Mouse (Mus musculus) liver, adult (tissue): ENCODE results near the gene Dmd.

Source experiments
- GATA4 ChIP-seq: IDR thresholded peaks from 2 replicates; pipeline ENCODE4 v1.6.1; 2014; ENCODE audit warnings: mild to moderate bottlenecking, low read length; ENCODE audit not compliant: insufficient replicate concordance

Gene Dmd

DNA sequence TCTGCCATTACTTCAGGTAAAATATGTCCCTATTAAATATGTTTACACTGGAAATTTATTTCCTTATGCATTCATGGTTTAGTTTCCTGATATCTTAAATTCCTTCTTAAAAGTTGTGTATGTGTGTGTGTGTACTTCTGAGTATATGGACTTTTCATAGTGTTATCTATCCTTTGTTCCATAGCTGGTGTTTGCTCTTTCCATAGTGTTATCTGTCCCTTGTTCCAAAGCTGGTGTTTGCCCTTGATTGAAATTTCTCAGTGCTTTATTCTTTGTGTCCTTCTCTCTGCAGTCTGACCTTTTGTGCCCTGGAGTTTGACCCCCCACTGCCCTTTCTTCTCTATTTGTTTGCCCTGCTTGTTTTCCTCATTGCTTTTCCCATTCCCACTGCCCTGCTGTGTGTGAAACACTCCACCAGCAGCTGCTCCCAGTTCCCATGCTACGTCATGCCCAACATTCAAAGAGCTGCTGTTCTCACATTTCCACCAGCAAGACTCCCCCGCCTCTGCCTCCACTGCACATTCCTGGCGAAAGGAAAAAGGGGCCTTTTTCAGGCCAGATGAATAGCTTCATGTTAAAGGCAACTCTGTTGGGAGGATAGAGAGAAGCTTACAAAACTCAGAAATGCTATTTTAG is 1911.5 kb downstream of the Dmd start:
- TF ChIP-seq GATA4: no peak

DNA sequence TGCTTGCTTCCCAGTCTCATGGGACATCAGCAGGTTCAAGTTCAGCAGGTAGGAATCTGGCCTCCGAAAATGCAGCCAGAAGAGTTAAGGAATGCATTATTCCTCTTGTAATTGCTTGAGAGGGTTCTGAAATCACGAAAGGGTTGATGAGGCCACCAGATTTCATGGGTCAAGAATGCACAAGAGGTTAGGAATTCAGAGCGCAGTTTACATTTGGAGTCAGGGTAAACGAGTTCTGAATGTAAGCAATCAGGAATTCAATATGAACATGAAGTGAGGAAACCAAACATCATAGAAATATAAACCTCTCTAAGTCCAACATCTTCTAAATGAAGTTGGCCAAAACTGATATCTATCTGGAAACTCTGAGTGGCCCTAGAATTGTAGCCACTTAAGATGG is 1924.4 kb downstream of the Dmd start:
- TF ChIP-seq GATA4: no peak

DNA sequence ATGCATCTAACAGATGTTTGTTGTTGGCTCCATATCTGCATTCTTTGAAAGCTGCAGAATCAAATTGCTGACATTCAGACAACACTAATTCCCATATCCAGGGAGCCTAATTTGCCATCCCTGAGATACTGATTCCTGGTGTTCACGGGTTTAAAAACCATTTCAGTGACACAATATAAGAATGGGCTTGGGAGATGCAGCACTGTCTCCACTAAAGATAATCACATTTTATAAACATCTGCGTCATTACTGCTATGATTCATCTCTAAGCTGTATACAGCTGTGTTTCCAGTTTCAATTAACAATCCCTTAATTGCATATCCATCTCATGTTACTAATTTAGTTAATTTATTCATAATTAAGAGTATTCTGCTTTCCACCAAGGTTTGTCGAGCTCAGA is 1929.5 kb downstream of the Dmd start:
- TF ChIP-seq GATA4: no peak

DNA sequence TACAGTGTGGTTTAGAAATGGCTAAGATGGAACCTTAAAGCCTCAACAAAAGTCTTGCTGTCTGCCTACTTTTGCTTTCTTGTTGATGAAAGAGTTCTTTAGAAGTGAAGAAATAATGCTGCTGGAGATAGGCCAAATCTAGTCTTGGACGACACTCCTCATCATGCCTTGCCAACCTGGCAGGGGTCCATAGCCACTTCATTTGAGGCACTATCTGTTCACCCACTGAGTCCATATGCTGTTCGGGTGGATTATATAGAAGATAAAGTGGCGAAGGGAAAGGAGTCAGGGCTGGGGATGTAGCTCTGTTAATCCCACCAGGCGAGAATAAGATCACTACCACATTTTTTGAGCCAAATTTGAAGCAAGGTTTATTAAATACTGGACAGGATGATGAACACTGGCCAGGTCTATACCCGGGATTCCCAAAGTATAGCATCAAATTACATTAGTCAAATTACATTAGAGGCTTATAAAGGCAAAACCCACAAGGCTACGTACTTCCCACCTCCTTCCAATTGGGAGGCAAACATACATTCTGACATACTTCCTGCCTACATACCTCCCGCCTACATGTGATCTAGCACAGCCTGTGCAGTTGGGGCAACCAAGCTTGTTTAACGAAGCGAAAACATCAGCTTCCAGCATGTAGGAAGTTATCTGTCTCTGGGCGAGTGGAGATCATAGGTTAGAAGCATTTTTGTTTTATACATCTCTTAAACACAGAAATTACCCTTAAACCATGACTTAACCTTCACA is 1984.2 kb downstream of the Dmd start:
- no peak for TF ChIP-seq GATA4

DNA sequence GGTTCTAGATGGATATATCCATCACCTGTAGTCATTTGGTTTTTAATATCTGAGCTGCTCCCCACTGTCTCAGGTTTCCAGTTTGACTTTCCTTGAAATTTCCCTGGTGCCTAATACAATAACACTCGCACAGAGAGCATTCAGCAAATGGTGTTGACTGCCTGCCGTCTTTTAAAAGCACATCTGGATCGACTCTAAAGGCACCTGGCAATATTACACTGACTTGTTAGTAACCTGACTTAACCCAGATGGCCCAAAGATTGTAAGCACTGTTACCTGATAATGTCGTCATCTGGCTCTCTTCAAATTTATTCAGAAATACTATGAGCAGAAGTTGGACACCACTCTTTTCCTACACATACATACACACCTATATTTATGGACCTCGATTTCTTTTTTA is 2011.9 kb downstream of the Dmd start:
- no peak for TF ChIP-seq GATA4

DNA sequence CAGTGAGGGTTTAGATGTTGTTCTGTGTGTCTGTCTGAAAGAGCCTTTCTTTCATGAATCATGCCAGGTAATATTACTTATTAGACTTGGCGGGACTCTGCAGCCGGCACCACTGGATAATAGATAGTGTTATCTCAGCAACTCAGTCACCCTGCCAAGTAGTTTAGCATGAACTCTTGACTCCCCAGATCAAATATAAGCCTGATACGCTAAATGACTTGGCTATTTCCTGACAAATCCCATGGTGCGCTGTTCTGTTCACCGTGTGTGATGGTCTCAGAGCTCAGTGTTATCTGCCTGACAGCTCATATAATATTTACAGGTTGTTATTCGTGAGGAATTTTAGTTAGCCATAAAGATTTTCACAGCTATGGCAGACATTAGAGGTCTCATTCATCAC is 2012.3 kb downstream of the Dmd start:
- TF ChIP-seq GATA4: no peak

DNA sequence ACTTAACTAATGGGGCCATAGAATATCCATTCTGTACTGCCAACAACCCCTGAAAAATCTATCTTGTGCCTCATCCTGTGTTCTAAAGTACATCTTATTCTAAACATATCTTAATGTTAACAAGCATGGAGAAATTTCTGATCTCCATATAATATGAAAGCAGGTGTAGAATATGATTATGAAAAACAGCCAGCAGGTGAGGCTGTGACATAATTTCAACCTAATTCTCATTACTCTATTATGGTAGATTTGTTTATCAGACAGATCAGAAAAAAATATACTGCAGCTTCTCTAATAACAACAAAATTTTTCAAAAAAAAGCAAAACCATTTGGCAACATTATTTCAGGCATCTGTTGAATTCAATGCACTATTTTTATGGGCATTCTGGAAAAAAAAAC is 2059.6 kb downstream of the Dmd start:
- no peak for TF ChIP-seq GATA4

DNA sequence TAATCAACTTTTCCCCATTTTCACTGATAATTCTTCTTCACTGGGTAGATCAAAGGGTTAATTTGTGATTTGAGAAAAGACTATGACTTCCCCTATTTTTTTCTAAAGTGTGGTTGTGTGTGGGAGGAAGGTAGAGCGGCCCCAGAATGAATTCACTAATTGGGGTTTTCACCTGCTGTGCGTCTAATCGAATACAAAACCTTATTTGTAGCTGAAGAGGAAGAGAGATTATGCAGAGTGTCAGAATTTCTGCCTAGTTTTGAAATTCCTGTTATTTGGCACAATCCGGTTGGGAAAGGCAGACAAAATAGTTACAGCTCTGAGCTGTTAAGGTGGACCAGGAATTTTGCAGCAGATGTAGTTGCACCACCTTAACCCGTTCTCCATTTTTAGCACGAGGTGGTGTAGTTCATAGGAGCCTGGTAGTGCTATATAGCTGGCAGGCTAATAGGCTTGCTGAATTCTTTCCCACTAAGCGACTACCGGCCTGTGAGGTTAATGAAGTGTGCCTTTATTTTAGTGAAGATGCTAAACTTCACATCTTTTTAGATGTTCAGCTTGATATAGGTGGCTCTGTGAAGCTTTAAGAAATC is 2092.9 kb downstream of the Dmd start:
- TF ChIP-seq GATA4: no peak

DNA sequence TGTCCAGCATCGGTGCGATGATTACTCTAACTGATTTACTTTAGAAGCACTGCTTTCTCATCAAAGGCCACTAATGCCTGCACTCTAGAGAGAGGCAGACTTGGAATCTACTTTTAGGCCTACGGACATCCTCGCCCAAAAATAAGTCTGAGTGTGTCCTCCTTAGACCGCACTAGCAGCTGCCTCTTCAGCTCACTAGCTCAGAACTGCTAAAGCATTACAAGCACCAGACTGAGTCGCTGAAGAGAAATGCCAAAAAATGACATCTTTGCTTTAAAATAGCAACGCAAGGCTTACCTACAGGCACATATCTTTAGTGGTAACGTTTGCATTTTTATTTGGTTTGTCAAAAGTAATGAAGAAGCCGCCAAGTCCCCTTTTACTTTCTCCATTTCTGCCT is 2098.0 kb downstream of the Dmd start:
- no peak for TF ChIP-seq GATA4

DNA sequence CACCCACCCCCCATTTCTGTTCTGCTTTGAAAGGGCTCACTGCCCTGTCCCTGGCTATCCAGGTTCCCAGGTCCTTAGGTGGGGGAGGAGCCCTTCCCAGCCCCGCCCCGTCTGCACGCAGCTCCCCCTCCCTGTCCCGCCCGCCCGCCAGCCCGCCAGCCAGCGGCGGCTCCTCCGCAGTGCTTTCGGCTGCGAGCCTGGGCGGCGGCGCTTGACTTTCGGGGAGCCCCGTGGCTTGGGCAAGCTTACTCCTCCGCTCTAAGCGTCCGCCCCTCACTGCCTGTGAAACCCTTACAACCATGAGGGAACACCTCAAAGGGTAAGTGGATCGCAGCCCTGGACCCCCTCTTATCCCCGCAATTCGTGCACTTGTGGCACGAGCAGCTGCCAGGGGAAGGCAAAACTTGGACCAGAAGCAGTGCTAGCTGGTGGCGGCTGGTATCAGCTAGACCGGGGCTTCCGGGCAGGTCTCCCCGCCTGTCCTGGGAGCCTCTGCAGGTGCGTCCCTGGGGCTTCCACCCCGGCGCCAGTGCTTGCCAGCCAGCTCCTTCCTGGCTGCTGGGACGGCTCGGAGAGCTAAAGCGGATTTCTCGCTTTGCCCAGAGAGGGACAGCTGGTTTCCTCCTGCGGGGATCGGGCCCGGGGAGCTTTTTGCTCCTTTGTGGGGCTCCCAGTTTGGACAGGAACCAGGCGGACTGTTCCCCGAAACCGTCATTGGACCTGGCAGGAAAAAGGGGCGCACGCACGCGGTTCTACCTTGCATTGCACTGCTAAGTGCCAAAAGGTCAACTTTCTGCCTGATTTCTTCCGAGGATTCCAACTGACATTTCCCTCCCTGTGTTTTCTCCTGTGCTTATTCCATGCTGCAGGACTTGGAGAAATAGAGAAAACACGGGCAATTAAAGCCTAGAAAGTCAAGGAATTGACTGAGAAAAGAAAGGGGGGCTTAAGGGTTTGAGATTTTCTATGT is 2099.8 kb downstream of the Dmd start:
- TF ChIP-seq GATA4: no peak

DNA sequence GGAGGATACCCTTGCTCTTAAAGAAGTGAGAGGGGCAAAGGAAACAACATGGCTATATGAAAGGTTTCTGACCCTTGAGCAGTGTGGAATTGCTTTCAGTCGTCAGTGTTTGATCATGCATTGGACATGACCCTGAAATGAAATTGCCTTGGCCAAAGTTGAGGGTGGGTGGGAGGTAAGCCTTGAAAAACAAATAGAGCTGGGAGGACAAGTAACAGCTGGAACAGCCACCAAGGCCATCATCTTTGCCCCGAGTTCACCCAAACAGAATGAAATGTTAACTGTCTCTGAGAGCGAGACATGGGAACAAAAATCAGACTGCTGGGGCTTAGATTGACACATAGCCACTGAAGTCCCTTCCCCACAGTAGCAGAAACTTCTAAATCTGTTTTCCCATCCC is 2100.9 kb downstream of the Dmd start:
- no peak for TF ChIP-seq GATA4

DNA sequence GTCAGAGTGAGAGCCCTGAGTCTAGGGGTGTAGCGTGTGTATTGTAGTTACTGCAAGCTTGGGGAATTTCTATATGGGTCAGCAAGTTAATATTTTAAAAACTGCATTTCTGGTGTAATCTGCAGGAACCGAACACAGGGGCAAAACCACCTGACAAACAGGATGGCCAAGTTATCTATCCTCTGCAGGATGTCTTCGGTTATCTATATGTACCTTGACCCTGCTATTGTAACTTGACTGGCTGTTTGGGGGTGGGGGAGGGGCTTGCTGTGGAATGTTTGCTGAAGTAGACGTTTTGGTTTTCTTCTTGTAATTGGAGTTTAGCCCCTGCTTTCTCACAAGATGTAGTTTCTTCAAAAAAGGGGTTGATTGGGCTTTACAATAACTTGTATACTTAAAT is 2124.9 kb downstream of the Dmd start:
- no peak for TF ChIP-seq GATA4

DNA sequence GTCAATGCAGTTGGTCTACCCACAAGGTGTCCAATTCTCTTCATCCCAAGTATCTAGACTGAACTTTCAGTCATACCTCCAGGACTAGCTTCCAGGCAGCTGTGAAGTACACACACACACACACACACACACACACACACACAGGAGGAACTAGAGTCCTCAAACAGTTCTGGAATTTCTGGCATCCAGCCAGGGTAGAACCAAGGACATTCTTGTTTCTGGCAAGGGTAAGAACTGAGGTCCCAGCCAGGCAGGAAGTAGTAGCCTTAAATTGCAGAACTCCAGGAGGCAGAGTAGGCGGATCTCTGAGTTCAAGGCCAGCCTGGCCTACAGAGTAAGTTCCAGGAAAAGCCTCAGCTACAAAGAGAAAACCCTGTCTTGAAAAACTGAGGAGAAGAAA is 2128.2 kb downstream of the Dmd start:
- TF ChIP-seq GATA4: no peak

DNA sequence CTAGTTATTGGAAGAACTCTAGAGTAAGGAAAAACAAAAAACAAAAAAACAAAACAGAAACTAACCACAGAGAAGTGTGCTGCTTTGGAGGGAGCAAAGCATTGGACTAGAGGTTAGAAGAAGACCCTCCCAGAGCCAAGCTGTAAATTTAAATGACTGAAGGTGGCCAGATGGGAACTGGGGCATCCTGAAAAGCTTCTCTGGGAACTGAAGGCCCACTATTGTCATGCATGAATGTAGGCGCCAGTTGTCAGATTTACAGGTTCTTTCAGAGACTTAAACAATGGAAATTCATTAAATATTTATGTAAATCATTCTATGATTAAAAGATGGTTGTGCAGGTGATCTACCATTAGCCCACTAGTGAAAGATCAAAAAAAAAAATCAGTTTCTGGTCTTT is 2128.9 kb downstream of the Dmd start:
- no peak for TF ChIP-seq GATA4

DNA sequence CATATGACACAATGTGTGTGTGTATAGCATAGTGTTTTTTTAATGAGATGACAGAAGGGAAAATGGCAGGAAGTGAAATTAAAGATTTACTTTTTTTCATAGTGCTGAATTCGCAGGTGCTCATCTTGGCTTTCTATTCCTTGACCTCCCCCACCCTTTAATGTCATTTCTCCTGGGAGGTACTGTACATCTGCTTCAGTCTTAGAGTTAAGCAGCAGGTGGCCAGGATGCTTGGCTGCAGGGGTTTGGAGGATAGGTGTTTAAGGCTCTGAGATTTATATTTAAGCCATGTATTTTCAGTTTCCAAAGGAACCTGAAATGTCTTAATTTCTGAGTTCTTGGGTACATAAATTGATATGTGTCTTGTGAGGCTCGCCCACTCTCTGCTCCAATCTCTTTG is 2130.5 kb downstream of the Dmd start:
- TF ChIP-seq GATA4: no peak
